Mouse (Mus musculus): ENCODE measurements around the gene Ncapd3.

DNA sequence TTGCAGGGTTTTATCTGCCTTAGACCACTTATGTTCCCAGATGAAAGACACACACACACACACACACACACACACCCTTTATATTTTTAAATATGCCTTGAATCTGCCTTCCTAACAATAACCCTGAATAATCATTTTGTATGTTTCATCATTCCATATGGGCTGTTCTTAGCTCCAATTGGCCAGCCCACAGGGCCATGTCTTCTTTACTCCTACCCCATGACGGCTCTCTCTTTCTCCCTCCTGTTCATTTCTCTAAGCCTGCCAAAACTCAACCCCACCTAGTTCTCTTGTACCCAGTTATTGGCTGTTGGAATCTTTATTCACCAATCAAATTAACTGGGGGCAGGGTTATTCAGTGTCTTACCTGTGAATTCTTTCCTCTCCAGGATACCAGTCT is 60.2 kb downstream of the Ncapd3 start:
- no peak for TF ChIP-seq CTCF (IDR thresholded peaks at IDR 0.05; ENCODE audit: insufficient read depth, low read length)
- TF ChIP-seq POLR2A (IDR thresholded peaks at IDR 0.05; ENCODE audit: borderline replicate concordance, extremely low read depth, low read depth, low read length), result no peak

Measured in lung, adult 2 months (tissue).